Mouse (Mus musculus) heart, postnatal 0 days (tissue): ENCODE measurements around the gene Tmem102.

ENCODE experiments used
- CTCF ChIP-seq: IDR thresholded peaks from 2 replicates; pipeline ENCODE4 v1.5.1; 2016; ENCODE audit warnings: antibody characterized with exemption, control low read depth, low read depth
- EP300 ChIP-seq: IDR thresholded peaks from 2 replicates; pipeline ENCODE4 v1.6.1; 2016; ENCODE audit warnings: antibody characterized with exemption, low read depth

DNA sequence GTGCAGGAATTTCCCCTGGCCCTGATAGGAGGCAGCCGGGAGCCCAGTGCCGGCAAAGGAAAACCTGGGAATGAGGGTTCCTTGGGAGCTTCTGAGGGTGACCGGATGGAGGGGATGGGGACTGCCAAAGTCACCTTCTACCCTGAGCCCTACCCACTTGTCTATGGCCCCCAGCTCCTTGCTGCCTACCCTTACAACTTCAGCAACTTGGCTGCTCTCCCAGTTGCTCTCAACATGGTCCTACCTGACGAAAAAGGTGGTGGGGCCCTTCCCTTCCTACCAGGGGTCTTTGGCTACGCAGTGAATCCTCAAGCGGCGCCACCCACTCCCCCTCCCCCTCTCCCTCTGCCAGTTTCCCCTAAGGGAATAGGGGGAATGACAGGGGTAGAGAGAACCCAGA, 26.4 kb downstream of the Tmem102 start:
- TF ChIP-seq CTCF (no peak), EP300 (no peak)
